Mouse (Mus musculus): ENCODE results near the gene Bmp4. TPM values are rescaled to one million over a fixed set of nuclear protein-coding genes. Genes with fewer than 3 reads are reported as not detected.

Gene Bmp4
- total and polyA plus RNA-seq, 3 experiments = not detected

DNA sequence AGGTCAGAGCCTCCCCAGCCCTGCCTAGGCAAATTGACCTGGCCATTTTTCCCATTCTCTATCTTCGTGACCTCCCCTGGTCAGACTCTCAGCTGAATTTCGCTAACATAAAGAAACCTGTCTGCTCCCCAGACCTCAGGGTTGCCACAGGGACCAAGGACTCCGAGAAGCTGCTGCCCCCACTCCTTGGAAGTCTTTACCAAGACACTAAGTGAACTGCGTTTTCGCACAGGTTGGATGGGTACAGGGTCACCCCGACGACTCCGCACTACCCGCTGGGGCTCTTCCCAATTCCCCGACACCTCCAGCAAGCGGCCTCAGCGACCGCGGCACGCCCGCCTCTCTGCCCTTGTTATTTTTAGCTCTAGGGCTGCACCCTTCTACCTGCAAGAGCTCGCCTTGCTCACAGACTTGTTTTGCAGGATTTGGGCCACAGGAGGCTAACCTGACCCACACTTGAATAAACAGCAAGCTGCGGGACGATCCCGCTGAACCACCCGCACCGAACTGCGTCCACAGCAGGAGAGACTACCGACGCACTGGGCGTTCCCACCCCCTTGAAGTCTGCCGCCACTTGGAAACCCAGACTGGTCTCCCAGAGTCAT is 7.7 kb upstream of the Bmp4 start:
- TF ChIP-seq ZC3H11A (IDR thresholded peaks at IDR 0.05; ENCODE audit: low read depth, low read length) = no peak
- no peak for TF ChIP-seq USF1 (IDR thresholded peaks at IDR 0.05; ENCODE audit: low read depth, low read length)
- TF ChIP-seq ZNF384 (IDR thresholded peaks at IDR 0.05; ENCODE audit: low read depth, low read length) = no peak
- TF ChIP-seq UBTF (IDR thresholded peaks at IDR 0.05; ENCODE audit: borderline replicate concordance, insufficient read depth, low read depth, low read length) = no peak
- no peak for TF ChIP-seq USF2 (IDR thresholded peaks at IDR 0.05; ENCODE audit: borderline replicate concordance in 1 of 2, insufficient read depth in 1 of 2, low read depth in 1 of 2, low read length in 2 of 2)
- no peak for TF ChIP-seq GABPA (IDR thresholded peaks at IDR 0.05; ENCODE audit: low read depth, low read length)
- TF ChIP-seq CHD2 (IDR thresholded peaks at IDR 0.05; ENCODE audit: low read length) = no peak
- no peak for TF ChIP-seq POLR2AphosphoS5 (IDR thresholded peaks at IDR 0.05; ENCODE audit: borderline replicate concordance, low read depth, low read length)
- no peak for TF ChIP-seq MXI1 (IDR thresholded peaks at IDR 0.05; ENCODE audit: low read depth, low read length)
- no peak for TF ChIP-seq E2F4 (IDR thresholded peaks at IDR 0.05; ENCODE audit: borderline replicate concordance, low read depth, low read length)
- no peak for TF ChIP-seq MYB (IDR thresholded peaks at IDR 0.05; ENCODE audit: low read depth, low read length)
- TF ChIP-seq CTCF (IDR thresholded peaks at IDR 0.05 in 2 of 3, conservative IDR thresholded peaks at IDR 0.05 in 1 of 3; ENCODE audit: control insufficient read depth in 1 of 3, insufficient read depth in 1 of 3, low read depth in 2 of 3, low read length in 3 of 3, poor library complexity in 1 of 3, severe bottlenecking in 1 of 3) = no peak
- TF ChIP-seq ZKSCAN1 (IDR thresholded peaks at IDR 0.05; ENCODE audit: low read depth, low read length) = no peak
- TF ChIP-seq ETS1 (IDR thresholded peaks at IDR 0.05; ENCODE audit: low read depth, low read length) = no peak
- TF ChIP-seq SMC3 (IDR thresholded peaks at IDR 0.05; ENCODE audit: low read depth, low read length) = no peak
- TF ChIP-seq POLR2AphosphoS2 (IDR thresholded peaks at IDR 0.05; ENCODE audit: low read length) = no peak
- Histone ChIP-seq H3K4me3 (ENCODE audit: control insufficient read depth in 1 of 2, insufficient read depth in 1 of 2, low read depth in 2 of 2, low read length in 2 of 2) (no peak overlapping the region), H3K27ac (ENCODE audit: control insufficient read depth, low read depth, low read length) (no peak overlapping the region), H3K36me3 (ENCODE audit: control insufficient read depth in 1 of 2, insufficient read depth in 2 of 2, low read length in 2 of 2) (no peaks in the 10 kb centered on the region), H3K9me3 (replicated peaks; ENCODE audit: insufficient read depth, low read length) (no peaks in the 10 kb centered on the region), H3K4me1 (ENCODE audit: control insufficient read depth in 1 of 2, insufficient read depth in 2 of 2, low read length in 2 of 2) (no peaks in the 10 kb centered on the region), H3K27me3 (ENCODE audit: control insufficient read depth in 1 of 2, insufficient read depth in 2 of 2, low read length in 2 of 2) (no peaks in the 10 kb centered on the region), H3K9ac (ENCODE audit: control insufficient read depth, low read depth, low read length, poor library complexity, severe bottlenecking) (no peak overlapping the region), H3K79me2 (ENCODE audit: control insufficient read depth, insufficient read depth, low read length, poor library complexity) (no peaks in the 10 kb centered on the region)
- DNase-seq (ENCODE audit: low read depth, low spot score) = no peak

DNA sequence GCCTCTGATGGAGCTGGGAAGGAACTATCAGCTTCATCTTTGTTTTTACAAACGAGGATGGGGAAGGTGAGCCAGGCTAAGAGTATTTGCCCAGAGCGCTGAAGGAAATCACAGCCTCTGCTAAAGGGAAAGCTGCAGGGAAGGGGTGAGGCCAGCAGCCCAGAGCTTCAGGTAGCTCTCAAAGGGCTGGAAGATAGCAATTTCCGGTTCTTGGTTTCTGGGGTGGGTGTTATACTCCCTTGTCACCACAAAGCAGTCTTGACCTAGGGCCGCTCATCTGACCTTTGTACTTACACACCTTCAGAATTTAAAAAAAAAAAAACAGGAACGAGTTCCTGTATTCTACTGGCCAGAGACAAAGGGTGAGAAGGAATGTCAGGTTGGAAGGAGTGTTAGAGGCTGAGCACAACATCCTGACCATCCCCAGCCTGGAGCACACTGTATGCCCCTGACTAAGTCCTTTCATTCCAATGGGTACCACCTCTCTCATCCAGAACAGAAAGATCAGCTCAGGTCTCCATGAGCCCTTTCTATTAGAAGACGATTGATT is 1.2 kb upstream of the Bmp4 start:
- Histone ChIP-seq H3K4me1 (ENCODE audit: control insufficient read depth in 1 of 2, insufficient read depth in 2 of 2, low read length in 2 of 2) (no peaks in the 10 kb centered on the region), H3K27ac (ENCODE audit: control insufficient read depth, low read depth, low read length) (no peak overlapping the region), H3K36me3 (ENCODE audit: control insufficient read depth in 1 of 2, insufficient read depth in 2 of 2, low read length in 2 of 2) (no peaks in the 10 kb centered on the region), H3K9ac (ENCODE audit: control insufficient read depth, low read depth, low read length, poor library complexity, severe bottlenecking) (no peak overlapping the region), H3K9me3 (replicated peaks; ENCODE audit: insufficient read depth, low read length) (no peaks in the 10 kb centered on the region), H3K27me3 (ENCODE audit: control insufficient read depth in 1 of 2, insufficient read depth in 2 of 2, low read length in 2 of 2) (no peaks in the 10 kb centered on the region; a peak in 1 of 4 replicates), H3K79me2 (ENCODE audit: control insufficient read depth, insufficient read depth, low read length, poor library complexity) (no peaks in the 10 kb centered on the region), H3K4me3 (ENCODE audit: control insufficient read depth in 1 of 2, insufficient read depth in 1 of 2, low read depth in 2 of 2, low read length in 2 of 2) (no peak overlapping the region)
- no peak for DNase-seq (ENCODE audit: low read depth, low spot score)
- no peak for TF ChIP-seq ETS1 (IDR thresholded peaks at IDR 0.05; ENCODE audit: low read depth, low read length)
- no peak for TF ChIP-seq JUND (IDR thresholded peaks at IDR 0.05; ENCODE audit: low read depth, low read length)
- no peak for TF ChIP-seq CTCF (IDR thresholded peaks at IDR 0.05 in 2 of 3, conservative IDR thresholded peaks at IDR 0.05 in 1 of 3; ENCODE audit: control insufficient read depth in 1 of 3, insufficient read depth in 1 of 3, low read depth in 2 of 3, low read length in 3 of 3, poor library complexity in 1 of 3, severe bottlenecking in 1 of 3)
- no peak for TF ChIP-seq BHLHE40 (IDR thresholded peaks at IDR 0.05; ENCODE audit: borderline replicate concordance, low read depth, low read length)
- no peak for TF ChIP-seq UBTF (IDR thresholded peaks at IDR 0.05; ENCODE audit: borderline replicate concordance, insufficient read depth, low read depth, low read length)
- TF ChIP-seq CHD2 (IDR thresholded peaks at IDR 0.05; ENCODE audit: low read length) = no peak
- TF ChIP-seq E2F4 (IDR thresholded peaks at IDR 0.05; ENCODE audit: borderline replicate concordance, low read depth, low read length) = no peak
- no peak for TF ChIP-seq HCFC1 (IDR thresholded peaks at IDR 0.05; ENCODE audit: low read depth, low read length)
- TF ChIP-seq POLR2AphosphoS2 (IDR thresholded peaks at IDR 0.05; ENCODE audit: low read length) = no peak
- TF ChIP-seq TAL1 (IDR thresholded peaks at IDR 0.05; ENCODE audit: low read length) = no peak
